Mouse (Mus musculus): ENCODE data around the gene Nos2.

Gene Nos2

GRCm38 (mm10) chr11:78959367-78959766, 38.8 kb downstream of the Nos2 start:
- no peak for DNase-seq (ENCODE audit: low spot score in 2 of 2)

- no peak for DNase-seq (ENCODE audit: low spot score in 2 of 2)
Observed at GRCm38 (mm10) chr11:78959841-78960520, 39.4 kb downstream of the Nos2 start.

- no peak for DNase-seq (ENCODE audit: low spot score in 2 of 2)
Observed at GRCm38 (mm10) chr11:78961221-78961620, 40.6 kb downstream of the Nos2 start.

- DNase-seq (ENCODE audit: low spot score in 2 of 2), result peak in 1 of 2 experiments; percentile 42
Observed at GRCm38 (mm10) chr11:78967371-78967770, 46.8 kb downstream of the Nos2 start.

- no peak for DNase-seq (ENCODE audit: low spot score in 2 of 2)
Observed at GRCm38 (mm10) chr11:78968121-78968520, 47.5 kb downstream of the Nos2 start.

GRCm38 (mm10) chr11:78971096-78971495, 50.5 kb downstream of the Nos2 start:
- no peak for DNase-seq (ENCODE audit: low spot score in 2 of 2)

- DNase-seq (ENCODE audit: low spot score in 2 of 2), result no peak
Observed at GRCm38 (mm10) chr11:78971746-78972145, 51.2 kb downstream of the Nos2 start.

GRCm38 (mm10) chr11:78972328-78972727, 51.7 kb downstream of the Nos2 start:
- no peak for DNase-seq (ENCODE audit: low spot score in 2 of 2)

GRCm38 (mm10) chr11:78972811-78973351, 52.3 kb downstream of the Nos2 start:
- no peak for DNase-seq (ENCODE audit: low spot score in 2 of 2)

- peak in 1 of 2 experiments; percentile 65 for DNase-seq (ENCODE audit: low spot score in 2 of 2)
Observed at GRCm38 (mm10) chr11:78973381-78974150, 53.0 kb downstream of the Nos2 start.

GRCm38 (mm10) chr11:78976731-78977510, 56.3 kb downstream of the Nos2 start:
- DNase-seq (ENCODE audit: low spot score in 2 of 2), result no peak

GRCm38 (mm10) chr11:78978176-78979019, 57.8 kb downstream of the Nos2 start:
- no peak for DNase-seq (ENCODE audit: low spot score in 2 of 2)

GRCm38 (mm10) chr11:78980083-78980634, 59.6 kb downstream of the Nos2 start:
- DNase-seq (ENCODE audit: low spot score in 2 of 2), result no peak

- DNase-seq (ENCODE audit: low spot score in 2 of 2), result no peak
Observed at GRCm38 (mm10) chr11:78982042-78982441, 61.5 kb downstream of the Nos2 start.

- DNase-seq (ENCODE audit: low spot score in 2 of 2), result no peak
Observed at GRCm38 (mm10) chr11:78982513-78983291, 62.1 kb downstream of the Nos2 start.

GRCm38 (mm10) chr11:78983539-78983938, 63.0 kb downstream of the Nos2 start:
- no peak for DNase-seq (ENCODE audit: low spot score in 2 of 2)

GRCm38 (mm10) chr11:78984483-78985177, 64.0 kb downstream of the Nos2 start, which contains the start of gene Lgals9:
Gene Lgals9, minus strand, starts transcription at chr11:78984946.
- DNase-seq (ENCODE audit: low spot score in 2 of 2), result peak; percentile 43 to 73

GRCm38 (mm10) chr11:78985505-78985904, 64.9 kb downstream of the Nos2 start:
- no peak for DNase-seq (ENCODE audit: low spot score in 2 of 2)

- no peak for DNase-seq (ENCODE audit: low spot score in 2 of 2)
Observed at GRCm38 (mm10) chr11:78986311-78987002, 65.9 kb downstream of the Nos2 start.
